Mouse (Mus musculus) liver, embryonic 14.5 days (tissue): ENCODE data around the gene 1600012H06Rik.

Experiments
- CTCF ChIP-seq: IDR thresholded peaks from 2 replicates; pipeline ENCODE4 v1.5.1; 2016; ENCODE audit warnings: antibody characterized with exemption, low read depth, control low read depth
- EP300 ChIP-seq: IDR thresholded peaks from 2 replicates; pipeline ENCODE4 v1.6.1; 2016; ENCODE audit warnings: antibody characterized with exemption, low read depth

DNA sequence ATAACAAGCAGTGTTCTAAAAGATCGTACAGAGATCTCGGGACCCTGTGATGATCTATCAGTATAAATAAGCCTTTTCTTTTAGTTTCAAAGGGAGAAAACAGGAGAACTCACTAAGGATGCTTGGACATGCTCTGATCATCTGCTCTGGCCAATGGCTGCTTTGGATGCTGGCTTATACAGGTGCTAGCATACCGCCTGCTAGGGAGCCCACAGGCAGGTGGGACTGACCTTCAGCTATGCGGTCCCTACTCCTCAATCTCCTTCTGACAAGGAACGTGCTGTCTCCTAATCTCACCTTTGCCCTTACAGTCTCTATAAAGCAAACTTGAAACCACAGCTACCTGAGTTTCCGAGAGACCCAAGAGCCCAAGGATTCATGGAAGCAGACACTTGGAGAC is 38.8 kb upstream of the 1600012H06Rik start:
- no peak for TF ChIP-seq CTCF
- TF ChIP-seq EP300 = no peak
